Mouse (Mus musculus): Measurements from ENCODE around the gene Capn5. TPM values are rescaled to one million over a fixed set of nuclear protein-coding genes. Genes with fewer than 3 reads are reported as not detected.

Gene Capn5
- total and polyA plus RNA-seq, 3 experiments: 0.04 to 0.54 TPM; not detected in 1

DNA sequence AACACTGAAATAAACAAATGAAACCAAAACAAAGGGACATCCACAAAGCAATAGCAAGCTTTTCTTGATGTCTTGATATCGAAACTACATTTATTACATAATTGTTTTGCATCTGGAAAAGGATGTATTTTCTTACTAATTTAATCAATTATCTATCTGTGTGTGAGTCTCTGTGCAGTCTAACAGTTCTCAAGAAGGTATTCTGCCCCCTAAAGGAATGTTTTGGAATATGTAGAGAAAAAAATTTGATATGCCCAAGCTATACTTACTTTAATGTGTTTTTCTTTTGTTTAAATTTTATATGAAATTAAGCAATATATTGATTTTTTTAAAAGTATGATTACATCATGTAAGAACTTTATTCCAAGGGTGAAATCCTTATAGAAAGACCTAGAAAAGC, 12.5 kb upstream of the Capn5 start (continued):
- no peak for TF ChIP-seq JUND (IDR thresholded peaks at IDR 0.05; ENCODE audit: low read depth, low read length)
- TF ChIP-seq MAFK (IDR thresholded peaks at IDR 0.05; ENCODE audit: borderline replicate concordance, low read depth, low read length): no peak
- TF ChIP-seq CHD2 (IDR thresholded peaks at IDR 0.05; ENCODE audit: low read length): no peak
- TF ChIP-seq SIN3A (IDR thresholded peaks at IDR 0.05; ENCODE audit: low read length): no peak
- TF ChIP-seq USF2 (IDR thresholded peaks at IDR 0.05; ENCODE audit: borderline replicate concordance in 1 of 2, insufficient read depth in 1 of 2, low read depth in 1 of 2, low read length in 2 of 2): no peak
- no peak for TF ChIP-seq KAT2A (conservative IDR thresholded peaks at IDR 0.05; ENCODE audit: low read depth, low read length)
- TF ChIP-seq CTCF (IDR thresholded peaks at IDR 0.05 in 2 of 3, conservative IDR thresholded peaks at IDR 0.05 in 1 of 3; ENCODE audit: control insufficient read depth in 1 of 3, insufficient read depth in 1 of 3, low read depth in 2 of 3, low read length in 3 of 3, poor library complexity in 1 of 3, severe bottlenecking in 1 of 3): peak in 1 of 3 experiments; percentile 53; a peak in 3 of 6 replicates

- Histone ChIP-seq H3K27me3 (ENCODE audit: control insufficient read depth in 1 of 2, insufficient read depth in 2 of 2, low read length in 2 of 2) (no peaks in the 10 kb centered on the region), H3K9me3 (replicated peaks; ENCODE audit: insufficient read depth, low read length) (no peaks in the 10 kb centered on the region), H3K36me3 (ENCODE audit: control insufficient read depth in 1 of 2, insufficient read depth in 2 of 2, low read length in 2 of 2) (peaks cover 0 to 2% of the 10 kb centered on the region in 2 experiments; a peak in 1 of 4 replicates), H3K4me1 (ENCODE audit: control insufficient read depth in 1 of 2, insufficient read depth in 2 of 2, low read length in 2 of 2) (peaks cover 0 to 2% of the 10 kb centered on the region in 2 experiments; a peak in 1 of 4 replicates), H3K4me3 (ENCODE audit: control insufficient read depth in 1 of 2, insufficient read depth in 1 of 2, low read depth in 2 of 2, low read length in 2 of 2) (no peak overlapping the region), H3K79me2 (ENCODE audit: control insufficient read depth, insufficient read depth, low read length, poor library complexity) (no peaks in the 10 kb centered on the region), H3K9ac (ENCODE audit: control insufficient read depth, low read depth, low read length, poor library complexity, severe bottlenecking) (no peak overlapping the region), H3K27ac (ENCODE audit: control insufficient read depth, low read depth, low read length) (no peak overlapping the region)
- no peak for TF ChIP-seq MYC (IDR thresholded peaks at IDR 0.05; ENCODE audit: low read depth, low read length)
- TF ChIP-seq HCFC1 (IDR thresholded peaks at IDR 0.05; ENCODE audit: low read depth, low read length): no peak
- no peak for TF ChIP-seq CHD1 (IDR thresholded peaks at IDR 0.05; ENCODE audit: low read depth, low read length)
- TF ChIP-seq MAFK (IDR thresholded peaks at IDR 0.05; ENCODE audit: borderline replicate concordance, low read depth, low read length): no peak
- no peak for TF ChIP-seq ZKSCAN1 (IDR thresholded peaks at IDR 0.05; ENCODE audit: low read depth, low read length)
- no peak for TF ChIP-seq TBP (IDR thresholded peaks at IDR 0.05; ENCODE audit: low read depth, low read length)
- no peak for TF ChIP-seq ZNF384 (IDR thresholded peaks at IDR 0.05; ENCODE audit: low read depth, low read length)
- TF ChIP-seq MAZ (IDR thresholded peaks at IDR 0.05; ENCODE audit: low read depth, low read length): no peak
- no peak for TF ChIP-seq SMC3 (IDR thresholded peaks at IDR 0.05; ENCODE audit: low read depth, low read length)
- no peak for TF ChIP-seq EP300 (IDR thresholded peaks at IDR 0.05; ENCODE audit: low read depth in 1 of 2, low read length in 2 of 2)
- no peak for TF ChIP-seq SIN3A (IDR thresholded peaks at IDR 0.05; ENCODE audit: low read length)
- TF ChIP-seq KAT2A (conservative IDR thresholded peaks at IDR 0.05; ENCODE audit: low read depth, low read length): no peak
- no peak for TF ChIP-seq GATA1 (IDR thresholded peaks at IDR 0.05; ENCODE audit: low read depth, low read length)
- no peak for TF ChIP-seq E2F4 (IDR thresholded peaks at IDR 0.05; ENCODE audit: borderline replicate concordance, low read depth, low read length)
- no peak for TF ChIP-seq GABPA (IDR thresholded peaks at IDR 0.05; ENCODE audit: low read depth, low read length)
- no peak for TF ChIP-seq POLR2AphosphoS5 (IDR thresholded peaks at IDR 0.05; ENCODE audit: borderline replicate concordance, low read depth, low read length)
- no peak for TF ChIP-seq BHLHE40 (IDR thresholded peaks at IDR 0.05; ENCODE audit: borderline replicate concordance, low read depth, low read length)
- TF ChIP-seq CTCF (IDR thresholded peaks at IDR 0.05 in 2 of 3, conservative IDR thresholded peaks at IDR 0.05 in 1 of 3; ENCODE audit: control insufficient read depth in 1 of 3, insufficient read depth in 1 of 3, low read depth in 2 of 3, low read length in 3 of 3, poor library complexity in 1 of 3, severe bottlenecking in 1 of 3): no peak
- no peak for TF ChIP-seq TCF12 (IDR thresholded peaks at IDR 0.05; ENCODE audit: low read depth, low read length)
- peak; percentile 50 for DNase-seq (ENCODE audit: low read depth, low spot score)
These were observed 11.7 kb upstream of the Capn5 start for GRCm38 (mm10) chr7:98189745-98190144.

Measured in MEL (cell line).